Mouse (Mus musculus) 416B (cell line): ENCODE measurements around the gene Cpsf2.
A peak's percentile ranks its signal among the peaks of the same experiment; 100 is the strongest.

Experiments used
- DNase-seq: peaks from one replicate; pipeline ENCODE4 v3.0.0; 2011; ENCODE audit warnings: low read depth

Gene Cpsf2

DNA sequence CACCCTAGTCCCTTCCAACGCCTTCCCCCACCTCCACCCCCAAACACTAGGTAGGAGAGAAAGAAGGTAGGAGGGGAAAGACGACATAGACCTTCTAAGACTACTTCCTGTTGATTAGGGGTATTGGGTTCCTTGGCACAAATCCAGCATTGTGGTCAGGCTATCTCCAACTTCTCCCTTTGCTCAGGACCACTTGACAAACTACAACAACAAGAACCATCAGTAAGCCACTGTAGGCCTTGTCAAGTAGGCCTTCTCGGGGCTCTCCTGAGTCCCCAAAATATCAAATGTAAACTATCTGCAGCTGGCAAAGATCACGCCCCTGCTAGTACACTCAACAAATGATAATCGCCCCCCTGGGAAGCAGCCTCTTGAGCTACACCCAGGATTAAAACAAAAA lies 4.5 kb downstream of the Cpsf2 start:
- peak; percentile 96 for DNase-seq

DNA sequence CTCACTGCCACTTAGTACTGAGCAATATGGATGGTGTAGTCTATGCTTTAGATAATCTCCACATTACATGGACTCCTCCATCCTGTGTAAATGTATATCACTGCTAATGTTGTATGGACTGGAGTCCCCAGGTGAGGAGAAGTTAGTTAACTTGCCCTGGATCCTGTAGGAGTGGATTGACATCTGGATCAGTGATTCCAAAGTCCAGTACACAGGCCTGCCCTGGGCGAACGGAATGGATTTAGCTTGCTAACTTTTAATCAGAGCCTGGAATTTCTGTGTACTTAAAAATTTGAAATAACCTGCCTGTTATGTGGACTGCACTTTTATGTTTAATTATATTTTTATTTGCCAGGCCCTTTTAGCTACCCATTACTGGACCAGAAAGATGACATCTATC lies 5.8 kb downstream of the Cpsf2 start:
- no peak for DNase-seq

DNA sequence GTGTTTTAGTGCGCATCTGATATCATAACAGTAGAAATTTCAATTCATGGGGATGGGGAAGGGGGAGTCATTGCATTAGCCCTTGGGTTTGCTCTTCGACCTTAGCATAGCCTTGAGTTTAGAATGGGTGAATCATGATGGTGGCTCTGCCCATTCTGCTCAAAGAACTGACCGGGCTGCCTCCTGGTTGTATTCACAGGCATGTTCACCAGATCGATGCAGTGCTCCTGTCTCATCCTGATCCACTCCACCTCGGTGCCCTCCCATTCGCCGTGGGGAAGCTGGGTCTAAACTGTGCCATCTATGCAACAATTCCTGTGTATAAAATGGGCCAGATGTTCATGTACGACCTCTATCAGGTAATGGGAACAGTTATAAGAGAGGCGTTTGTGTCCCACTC lies 7.2 kb downstream of the Cpsf2 start:
- DNase-seq, result no peak

DNA sequence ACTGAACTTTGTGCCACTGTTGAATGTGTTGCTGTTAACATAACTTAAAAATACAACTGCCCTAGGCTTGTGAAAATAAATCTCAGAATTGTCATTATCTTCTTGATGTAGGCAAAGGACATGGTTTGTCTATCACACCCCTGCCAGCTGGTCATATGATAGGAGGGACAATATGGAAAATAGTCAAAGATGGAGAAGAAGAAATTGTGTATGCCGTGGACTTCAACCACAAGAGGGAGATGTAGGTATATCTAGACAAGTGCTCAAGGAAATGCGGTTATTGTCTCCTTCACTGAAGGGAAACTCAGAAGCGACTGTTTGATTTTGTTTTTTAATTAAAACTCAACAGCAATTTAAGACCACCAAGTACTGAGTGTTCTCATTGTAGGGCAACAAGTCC lies 9.3 kb downstream of the Cpsf2 start:
- DNase-seq, result peak; percentile 72

DNA sequence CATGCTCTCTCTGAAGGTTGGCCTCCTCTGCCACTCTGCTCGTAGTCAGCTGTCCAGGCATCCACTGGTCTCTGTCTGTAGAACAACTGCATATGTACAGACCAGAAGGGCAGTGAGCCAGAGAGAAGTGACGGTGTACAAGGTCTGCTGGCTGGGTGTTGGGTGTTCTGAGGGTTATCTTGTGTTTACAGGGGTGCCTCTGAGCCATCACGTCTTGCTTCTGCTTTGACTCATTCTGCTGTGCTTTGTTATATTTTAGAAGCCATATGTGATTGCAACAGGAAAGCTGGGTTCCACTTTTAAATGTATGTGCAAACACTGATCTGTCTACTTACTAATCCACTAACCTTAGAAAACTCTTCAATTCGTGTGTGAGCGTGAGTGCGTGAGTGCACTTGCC lies 11.9 kb downstream of the Cpsf2 start:
- no peak for DNase-seq

DNA sequence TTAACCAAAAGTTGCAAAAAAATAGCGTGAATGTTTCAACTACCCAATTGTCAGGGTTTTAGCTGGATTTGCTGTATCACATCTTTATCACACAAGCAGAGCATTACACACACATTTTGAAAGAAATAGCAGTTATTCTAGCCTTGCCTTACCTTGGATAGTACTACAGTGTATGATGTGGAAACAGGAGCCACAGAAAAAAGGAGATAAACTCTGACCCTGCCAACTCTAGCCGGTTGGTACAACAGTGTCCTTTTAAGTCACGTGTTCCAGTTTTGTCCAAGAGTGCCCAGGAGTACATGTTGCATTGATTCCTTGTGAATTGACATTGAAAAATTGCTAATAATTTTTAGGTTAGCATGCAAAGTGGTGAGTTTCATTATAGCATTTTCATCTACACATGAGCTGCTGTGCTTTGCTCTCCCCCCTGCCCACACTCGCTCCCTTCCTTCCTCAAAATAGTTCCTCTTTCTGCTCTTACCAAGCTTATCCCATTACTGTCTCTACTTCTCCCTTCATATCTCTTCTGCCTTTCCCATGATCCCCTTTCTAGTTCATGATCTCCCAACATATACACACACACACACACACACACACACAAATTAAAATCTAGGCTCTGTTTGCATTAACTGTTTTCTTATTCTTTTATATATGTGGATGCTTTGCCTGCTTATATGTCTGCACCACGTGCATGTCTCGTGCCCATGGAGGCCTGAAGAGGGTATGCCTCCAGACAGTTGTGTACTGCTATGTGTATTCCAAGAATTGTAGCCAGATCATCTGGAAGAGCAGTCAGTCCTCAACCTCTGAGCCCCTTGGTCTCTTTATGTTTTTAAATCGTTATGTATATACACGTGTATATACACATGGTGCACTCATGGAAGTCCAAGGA lies 19.0 kb downstream of the Cpsf2 start:
- DNase-seq, result peak; percentile 74

DNA sequence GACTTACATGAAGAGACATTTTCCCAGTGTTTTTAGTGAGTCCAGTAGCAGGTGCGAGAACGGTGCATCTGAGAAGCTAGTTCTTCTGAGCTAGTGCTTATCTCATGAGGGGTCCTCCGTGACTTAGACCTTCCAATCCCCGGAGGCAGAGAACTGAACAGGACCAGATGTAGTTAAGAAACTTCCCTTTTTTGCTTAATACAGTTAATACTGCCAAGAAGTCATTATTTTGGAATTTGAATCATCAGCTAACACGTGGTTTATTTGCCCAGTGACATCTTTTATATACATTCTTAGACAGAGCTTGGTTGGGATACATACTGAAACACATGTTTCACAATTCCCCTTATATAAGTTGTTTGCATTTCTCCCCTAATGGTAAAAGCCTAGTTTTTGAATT lies 23.1 kb downstream of the Cpsf2 start:
- no peak for DNase-seq

DNA sequence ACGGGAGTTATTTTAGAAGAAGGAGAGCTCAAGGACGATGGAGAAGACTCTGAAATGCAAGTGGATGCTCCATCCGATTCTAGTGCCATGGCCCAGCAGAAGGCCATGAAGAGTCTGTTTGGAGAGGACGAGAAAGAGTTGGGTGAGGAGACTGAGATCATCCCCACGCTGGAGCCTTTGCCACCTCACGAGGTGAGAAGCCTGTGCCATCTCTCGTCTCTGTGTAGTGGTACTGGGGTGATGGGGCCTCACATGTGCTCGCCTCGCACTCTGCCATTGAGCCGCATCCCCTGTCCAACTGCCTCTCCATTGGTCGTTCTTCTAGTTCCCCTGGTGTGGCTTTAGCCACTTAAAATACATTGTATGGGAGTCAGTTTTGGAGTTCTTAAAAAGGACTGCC lies 25.0 kb downstream of the Cpsf2 start:
- no peak for DNase-seq

DNA sequence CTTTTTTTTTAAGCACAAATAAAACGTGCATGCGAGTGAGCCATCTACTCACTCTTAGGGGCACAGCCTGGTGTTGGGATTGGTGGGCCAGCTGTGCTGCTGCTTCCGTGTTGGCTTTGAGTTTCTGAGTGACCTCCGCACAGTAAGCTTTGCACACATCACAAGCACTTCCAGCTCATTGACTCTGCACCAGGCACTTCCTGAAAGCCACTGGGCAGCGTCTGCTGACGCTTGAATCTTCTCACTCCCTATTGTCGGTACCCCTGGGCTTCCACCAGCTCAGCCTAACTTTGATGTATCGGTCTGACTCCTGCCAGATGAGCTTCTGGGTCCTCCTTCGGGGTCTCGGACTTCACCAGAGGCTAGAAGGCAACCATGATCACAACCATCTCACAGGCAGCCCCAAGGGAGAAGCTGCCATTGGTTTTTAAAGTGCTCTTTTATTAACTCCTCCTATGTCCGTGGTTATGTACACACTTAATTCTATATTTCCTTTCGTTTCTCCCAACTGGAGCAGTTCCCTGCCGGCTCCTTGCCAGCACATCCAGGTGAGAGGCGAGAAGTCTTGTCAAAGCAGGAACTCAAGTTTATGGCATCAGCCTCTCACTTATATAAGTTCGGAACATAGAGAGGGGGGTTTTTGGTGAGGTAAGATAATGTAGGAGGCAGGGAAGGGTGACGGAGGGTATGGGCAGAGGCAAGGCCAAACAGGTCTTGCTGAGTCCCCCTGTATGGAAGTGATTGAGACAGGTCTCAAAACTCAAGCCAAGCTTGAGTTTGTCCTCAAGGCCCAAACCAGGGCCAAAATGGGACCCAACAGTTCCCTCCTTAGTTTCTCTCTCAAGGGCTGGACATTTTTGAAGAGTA lies 32.6 kb downstream of the Cpsf2 start:
- no peak for DNase-seq

DNA sequence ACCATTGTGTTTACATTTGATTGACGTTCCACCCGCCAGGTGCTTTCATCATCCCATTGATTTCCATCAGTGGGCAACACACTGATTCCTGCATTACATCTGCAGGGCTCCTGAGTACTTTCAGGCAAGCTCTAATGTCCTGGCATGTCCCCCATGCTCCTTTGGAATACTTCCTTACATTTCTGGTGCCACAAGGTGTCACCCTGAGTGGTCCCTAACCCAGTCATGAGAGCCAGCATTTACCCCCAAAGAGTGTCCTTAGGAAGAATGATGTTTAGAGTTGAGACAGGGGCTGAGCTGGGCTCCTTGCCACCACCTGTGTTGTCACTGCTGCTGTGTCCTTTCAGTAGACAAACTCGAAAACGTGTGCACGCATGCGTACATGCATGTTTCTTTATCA lies 33.8 kb downstream of the Cpsf2 start:
- DNase-seq, result no peak

DNA sequence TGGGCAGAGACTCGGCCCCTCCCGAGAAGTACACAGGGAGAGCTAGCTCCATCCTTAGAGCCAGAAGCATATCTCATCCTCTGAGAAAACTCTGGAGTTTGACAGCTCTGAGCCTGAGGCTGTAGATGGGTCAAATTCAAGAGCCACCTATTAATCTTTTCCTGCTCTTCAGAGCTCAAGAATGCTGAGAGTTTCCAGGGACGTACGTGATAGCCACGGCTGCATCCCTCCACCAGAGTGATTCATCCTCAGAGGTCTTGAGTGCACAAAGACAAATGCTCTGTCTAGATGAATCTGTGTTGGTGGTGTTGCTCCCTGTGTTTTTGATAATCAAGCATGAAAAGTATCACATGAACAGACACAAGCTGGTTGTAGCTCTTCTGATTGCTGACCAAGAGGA lies 38.6 kb downstream of the Cpsf2 start:
- no peak for DNase-seq

DNA sequence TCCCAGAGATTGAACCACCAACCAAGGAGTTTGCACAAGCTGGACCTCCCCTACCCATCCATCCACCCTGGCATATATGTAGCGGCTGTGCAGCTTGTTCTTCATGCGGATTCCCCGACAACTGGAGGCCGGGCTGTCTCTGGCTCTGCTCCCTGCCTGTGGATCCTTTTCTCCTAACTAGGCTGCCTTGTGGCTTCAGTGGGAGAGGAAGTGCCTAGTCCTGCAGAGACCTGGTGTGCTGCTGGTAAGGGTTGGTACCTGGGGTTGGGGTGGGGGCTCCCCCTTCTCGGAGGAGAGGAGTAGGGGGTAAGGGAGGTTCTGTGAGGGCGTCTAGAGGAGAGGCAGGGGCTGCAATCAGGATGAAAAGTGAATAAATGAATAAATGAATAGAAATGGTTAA lies 39.3 kb downstream of the Cpsf2 start:
- DNase-seq, result no peak

DNA sequence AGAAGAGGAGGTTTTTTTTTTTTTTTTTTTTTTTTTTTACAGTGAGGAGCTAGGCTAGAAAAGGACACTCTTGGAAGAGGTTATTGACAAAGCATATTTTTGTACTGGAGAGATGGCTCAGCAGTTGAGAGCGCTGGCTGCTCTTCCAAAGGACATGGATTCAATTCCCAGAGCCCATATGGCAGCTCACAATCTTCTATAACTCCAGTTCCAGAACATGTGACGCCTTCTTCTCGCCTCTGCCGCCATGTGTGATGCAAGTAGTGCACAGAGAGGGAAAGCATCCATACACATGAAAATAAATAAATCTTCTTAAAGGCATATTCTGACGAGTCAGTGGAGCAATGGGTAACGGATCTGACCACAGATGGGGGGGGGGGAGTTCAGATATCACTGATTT lies 46.1 kb downstream of the Cpsf2 start:
- no peak for DNase-seq

DNA sequence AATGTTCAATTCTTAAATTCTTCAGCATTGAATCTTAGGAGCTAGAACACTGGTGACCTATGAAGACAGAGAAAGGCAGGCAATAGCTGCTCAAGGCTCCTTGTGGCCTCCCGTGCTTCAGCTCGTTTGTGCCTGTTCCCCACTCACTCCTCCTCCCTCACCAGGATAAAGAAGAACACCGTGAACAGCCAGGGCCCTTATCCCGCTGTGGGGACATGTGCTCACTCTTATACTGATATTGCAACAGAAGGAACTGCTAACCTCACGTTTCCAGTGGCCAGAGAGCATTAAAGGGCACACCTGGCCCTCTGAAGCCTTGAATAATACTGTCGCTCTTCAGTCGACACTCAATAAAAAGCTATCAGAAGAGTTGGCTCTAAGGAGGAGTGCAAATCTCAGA lies 53.4 kb downstream of the Cpsf2 start:
- no peak for DNase-seq

DNA sequence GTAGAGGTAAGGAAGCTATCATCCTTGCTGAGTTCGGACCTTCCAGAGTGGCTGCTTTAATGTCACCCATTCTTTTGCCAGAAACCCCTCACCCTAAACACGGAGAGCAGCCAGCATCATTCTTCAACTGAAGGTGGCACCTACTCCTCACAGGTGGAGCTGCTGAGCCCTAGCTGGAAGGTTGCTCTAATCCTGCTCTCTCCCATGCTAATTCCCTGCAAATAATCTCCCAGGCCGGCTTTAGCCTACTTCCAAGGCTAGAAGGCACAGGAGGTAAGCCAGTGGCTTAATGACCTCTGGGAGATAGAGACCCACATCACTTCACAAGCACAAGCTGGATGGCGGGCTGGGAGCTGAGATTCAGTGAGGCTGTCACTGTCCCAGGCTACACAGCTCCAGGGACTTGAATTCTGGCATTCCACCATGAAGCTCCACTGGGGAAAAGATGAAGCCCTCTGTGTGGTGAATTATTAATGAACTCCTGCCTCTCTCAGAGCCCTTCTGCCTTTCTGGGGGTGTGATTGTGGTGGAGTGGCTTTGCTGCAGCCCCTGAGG lies 54.2 kb downstream of the Cpsf2 start:
- DNase-seq, result no peak

DNA sequence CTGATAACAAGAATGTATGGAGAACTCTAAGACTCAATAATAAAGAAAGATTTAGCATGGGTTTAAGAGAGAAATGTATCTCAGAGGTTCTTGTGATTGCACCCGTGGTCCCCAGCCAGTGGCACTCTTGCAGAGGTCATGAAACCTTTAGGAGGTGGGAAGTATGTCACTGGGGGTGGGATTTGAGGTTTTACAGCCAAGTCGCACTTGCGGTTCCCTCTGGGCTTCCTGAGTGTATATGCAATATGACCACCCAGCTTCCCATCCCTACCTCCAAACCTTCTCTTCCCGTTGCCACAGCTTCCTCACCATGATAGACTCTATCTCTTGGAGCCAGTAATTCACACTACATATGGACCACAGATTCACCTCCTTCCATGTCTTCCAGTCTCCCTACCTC lies 59.1 kb downstream of the Cpsf2 start:
- DNase-seq, result peak; percentile 38

DNA sequence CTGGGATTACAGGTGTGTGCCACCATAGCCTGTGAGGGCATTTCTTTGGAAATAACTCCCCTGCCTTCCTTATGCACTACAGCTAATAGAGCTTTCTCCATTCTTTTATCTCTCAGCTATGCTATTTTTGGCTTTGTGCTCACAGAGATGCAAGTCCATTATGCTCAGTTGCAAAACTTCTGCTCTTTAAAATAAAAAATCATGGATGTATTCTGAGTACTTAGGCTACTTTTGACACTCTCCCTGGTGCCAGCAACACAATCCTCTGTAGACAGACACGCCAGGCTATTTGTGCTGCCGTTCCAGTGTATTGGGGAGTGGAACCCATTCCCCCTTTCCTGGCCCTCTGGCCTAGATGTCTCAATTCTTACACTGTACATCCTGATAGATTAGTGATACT lies 64.1 kb downstream of the Cpsf2 start:
- no peak for DNase-seq

DNA sequence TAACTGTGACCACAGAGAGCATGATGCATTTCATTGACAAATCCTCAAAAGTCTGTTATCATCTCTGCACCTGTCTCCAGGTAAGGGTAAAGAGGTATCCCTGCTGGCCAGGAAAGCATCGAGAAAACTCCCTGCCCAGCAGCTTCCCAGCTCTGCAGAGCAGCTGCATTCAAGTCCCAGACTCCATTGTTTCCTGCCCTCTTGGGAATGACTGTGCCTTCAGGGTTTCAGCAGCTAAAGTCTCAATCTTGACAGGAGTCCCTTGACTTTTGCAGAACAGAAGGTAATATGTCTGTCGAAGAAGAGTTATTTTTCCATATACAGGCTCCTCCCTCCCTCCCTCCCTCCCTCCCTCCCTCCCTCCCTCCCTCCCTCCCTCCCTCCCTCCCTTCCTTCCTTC lies 65.9 kb downstream of the Cpsf2 start:
- no peak for DNase-seq

DNA sequence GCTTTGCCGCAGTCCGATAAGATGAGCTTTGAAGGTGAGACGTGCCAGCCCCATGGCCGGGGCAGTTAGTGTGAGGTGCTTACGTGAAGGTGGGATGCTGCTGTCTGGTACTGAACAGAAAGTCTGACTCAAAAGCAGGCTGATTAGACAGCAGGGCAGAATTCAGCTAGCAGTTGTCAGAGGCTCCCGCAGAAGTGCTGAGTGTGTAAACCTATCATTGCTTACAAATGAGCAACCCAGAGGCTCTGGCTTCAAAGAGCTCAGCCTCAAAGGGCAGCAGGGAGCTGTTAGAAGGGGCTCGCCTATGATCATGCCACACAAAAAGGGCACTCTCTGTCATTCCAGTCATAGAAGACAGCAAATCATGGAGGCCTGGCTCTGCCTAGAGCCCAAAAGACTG lies 66.5 kb downstream of the Cpsf2 start:
- no peak for DNase-seq

DNA sequence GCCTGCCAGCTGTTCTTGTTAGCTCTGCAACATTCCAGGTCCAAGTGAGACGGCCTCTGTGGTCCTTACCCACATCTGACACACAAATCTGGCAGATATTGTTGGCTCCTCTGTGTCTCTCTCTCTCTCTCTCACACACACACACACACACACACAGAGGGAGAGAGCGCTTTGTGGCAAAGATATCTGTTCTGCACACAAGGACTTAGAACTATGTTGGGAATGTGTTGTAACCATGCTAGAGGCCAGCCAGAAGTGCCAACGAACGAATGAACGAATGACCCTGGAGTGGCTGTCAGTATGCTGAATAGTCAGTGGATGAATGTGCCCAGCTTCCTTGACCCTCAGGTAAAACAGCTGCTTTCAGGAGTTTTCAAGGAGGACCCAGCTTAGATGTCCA lies 68.1 kb downstream of the Cpsf2 start:
- DNase-seq, result no peak

DNA sequence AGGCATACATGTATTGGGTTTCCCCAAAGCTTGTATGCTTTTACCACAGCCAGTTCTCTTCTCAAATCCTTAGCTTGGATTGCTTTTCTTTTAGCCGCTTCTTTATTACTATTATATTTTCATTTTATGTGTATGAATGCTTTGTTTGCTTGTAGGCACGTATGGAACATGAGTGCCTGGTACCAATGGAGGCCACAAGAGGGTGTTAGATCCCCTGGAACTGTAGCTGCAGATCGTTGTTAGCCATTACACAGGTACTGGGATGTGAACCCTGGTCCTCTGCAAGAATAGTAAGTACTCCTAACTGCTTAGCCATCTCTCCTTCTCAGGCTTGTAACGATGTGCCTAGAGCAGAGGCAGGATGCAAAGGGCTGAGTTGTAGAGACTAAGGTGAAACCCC lies 78.4 kb downstream of the Cpsf2 start:
- DNase-seq, result peak; percentile 19

DNA sequence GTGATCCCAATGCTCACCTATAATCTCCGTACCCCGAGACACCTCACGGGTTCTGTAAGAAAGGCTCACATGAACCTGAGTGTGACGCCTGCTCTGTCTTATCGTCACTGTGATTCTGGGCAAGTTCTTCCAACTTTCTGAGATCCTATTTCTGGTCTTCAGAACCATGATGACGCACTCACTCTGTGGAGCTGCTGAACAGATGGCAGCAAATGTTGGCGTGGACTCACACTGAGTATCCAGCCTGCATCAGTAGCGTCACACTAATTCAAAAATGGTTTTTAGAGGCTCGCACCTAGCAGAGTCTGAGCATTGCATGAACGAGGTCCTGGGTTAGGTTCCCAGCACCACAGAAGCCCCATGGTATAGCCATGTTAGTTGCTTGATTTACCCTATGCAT lies 80.0 kb downstream of the Cpsf2 start:
- DNase-seq, result no peak
